Mouse (Mus musculus) heart, embryonic 15.5 days (tissue): ENCODE measurements at regions not wholly inside any gene's neighbourhood (a gene's known extent, or its start where the extent isn't known, plus 50 kb on each side); places are given as distances from the start of the nearest gene placed in this dataset.

ENCODE experiments used
- ATAC-seq: fragments of 200-750 bp; cut with Nextera tagmentation; replicated peaks from 2 replicates; pipeline ENCODE4 v1.8.0; 2017; ENCODE audit warnings: low read depth, moderate TSS enrichment; ENCODE audit not compliant: insufficient number of reproducible peaks, insufficient read depth, low FRiP score
- H3K27ac ChIP-seq: fragments of 300-500 bp; sonication (generic); 2 replicates; pipeline ENCODE4 v1.5.1; 2015; ENCODE audit warnings: mild to moderate bottlenecking, inconsistent platforms
- H3K27me3 ChIP-seq: fragments of 300-500 bp; sonication (generic); 2 replicates; pipeline ENCODE4 v1.6.1; 2015; ENCODE audit warnings: inconsistent platforms
- H3K36me3 ChIP-seq: fragments of 300-500 bp; sonication (generic); 2 replicates; pipeline ENCODE4 v1.6.1; 2015; ENCODE audit warnings: mild to moderate bottlenecking, inconsistent platforms
- H3K4me1 ChIP-seq: fragments of 300-500 bp; sonication (generic); replicated peaks from 2 replicates; pipeline ENCODE4 v1.6.1; 2015; ENCODE audit warnings: inconsistent platforms
- H3K4me2 ChIP-seq: fragments of 300-500 bp; sonication (generic); 2 replicates; pipeline ENCODE4 v1.6.1; 2015; ENCODE audit warnings: inconsistent platforms, mild to moderate bottlenecking, moderate library complexity
- H3K4me3 ChIP-seq: fragments of 300-500 bp; sonication (generic); 2 replicates; pipeline ENCODE4 v1.5.1; 2015; ENCODE audit warnings: mild to moderate bottlenecking, inconsistent platforms
- H3K9ac ChIP-seq: fragments of 300-500 bp; sonication (generic); 2 replicates; pipeline ENCODE4 v1.6.1; 2015; ENCODE audit warnings: mild to moderate bottlenecking, inconsistent platforms
- H3K9me3 ChIP-seq: fragments of 300-500 bp; sonication (generic); replicated peaks from 2 replicates; pipeline ENCODE4 v1.6.1; 2016; ENCODE audit warnings: inconsistent platforms
- WGBS: fragments of 180-500 bp; shearing (Covaris S2); methylation state at CpG from one replicate; pipeline ENCODE4 v1.1.7; 2015; ENCODE audit warnings: mixed read lengths; 5-methylcytosine and 5-hydroxymethylcytosine counted together

DNA sequence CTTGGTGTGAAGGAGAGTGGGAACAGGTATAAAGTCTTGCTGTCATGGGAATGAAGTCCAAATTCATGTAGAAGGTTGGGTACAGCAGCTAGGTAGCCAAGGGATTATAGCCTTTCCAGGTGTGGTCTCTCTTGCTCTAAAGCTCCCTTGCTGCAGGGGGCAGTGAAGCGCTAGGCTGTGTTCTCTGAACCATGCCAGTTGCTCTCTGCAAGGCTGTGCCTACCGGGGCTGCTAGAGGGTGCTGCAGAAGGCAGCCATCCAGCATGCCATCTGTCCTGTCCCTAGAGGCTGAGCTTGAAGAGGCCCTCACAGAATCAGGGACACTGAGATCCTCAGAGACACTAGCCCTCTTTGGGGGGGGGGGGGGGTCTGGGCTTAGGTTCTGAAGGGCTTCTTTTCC, 50.6 kb upstream of the Shank2 start:
- WGBS, result 23% methylated on average over 2 of the region's 2 CpGs
- no peak overlapping the region for H3K27ac ChIP-seq
- no peaks in the 10 kb centered on the region for H3K36me3 ChIP-seq
- ATAC-seq, result 0 out of 2 replicates have a peak, but pooled peaks have one; percentile 14
- no peak overlapping the region for H3K9ac ChIP-seq
- no peak overlapping the region for H3K4me3 ChIP-seq
- H3K4me2 ChIP-seq, result no peak overlapping the region
- H3K27me3 ChIP-seq, result peaks cover 4% of the 10 kb centered on the region; the same call in 1 of the 2 replicates
- no peaks in the 10 kb centered on the region for H3K4me1 ChIP-seq
- no peaks in the 10 kb centered on the region for H3K9me3 ChIP-seq
